Mouse (Mus musculus): ENCODE data around the gene Fndc1. TPM values are rescaled to one million over a fixed set of nuclear protein-coding genes. Genes with fewer than 3 reads are reported as not detected.

Fndc1 gene
- total RNA-seq, 2 experiments from 2014 or later, result 9.2 to 11.8 TPM

DNA sequence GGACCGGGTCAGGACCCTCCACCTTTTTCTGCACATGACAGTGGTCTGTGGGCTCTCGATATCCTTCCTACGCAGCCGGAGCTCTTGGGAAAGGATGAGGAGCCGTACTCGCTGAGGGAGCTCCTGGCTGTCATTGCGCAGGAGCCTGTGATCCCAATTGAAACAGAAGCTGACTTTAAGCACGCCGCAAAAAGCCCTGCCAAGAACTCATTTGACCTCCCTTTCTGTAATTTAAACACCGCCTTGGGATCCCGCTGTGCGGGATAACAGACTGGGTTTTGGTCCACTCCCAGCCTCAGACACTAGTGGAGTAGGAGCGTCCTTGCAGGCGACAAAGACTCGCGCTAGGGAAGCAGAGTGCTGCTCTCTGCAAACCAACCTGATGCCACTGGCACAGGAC lies 484 bp upstream of the Fndc1 start:
- intact Hi-C loops (cut with DNase I), result loop anchor here (5.0 to 10.0 kb wide), 2 partner anchors 233 to 385 kb away; no protein-coding TSS in a partner anchor
- peak in 1 of 2 experiments; percentile 40 for DNase-seq (ENCODE audit: low spot score in 2 of 2)

DNA sequence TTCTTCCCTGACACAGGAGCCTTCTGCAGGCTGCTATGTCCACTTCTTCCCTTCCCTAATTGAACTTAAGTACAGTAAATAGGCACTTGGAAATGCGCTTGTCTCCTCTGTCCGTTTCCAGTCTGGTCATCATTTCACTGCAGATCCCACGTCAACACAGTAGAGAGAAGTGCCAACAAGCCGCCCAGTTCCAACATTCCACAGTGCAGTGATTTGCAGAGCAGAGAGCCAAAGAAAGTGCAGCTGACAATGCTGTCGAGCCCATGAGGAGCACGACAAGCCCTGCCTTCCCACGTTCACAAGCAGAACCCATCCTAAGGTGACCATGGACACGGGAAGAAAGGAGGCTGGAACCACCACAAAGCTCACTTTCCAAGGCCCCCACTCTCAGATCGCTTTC lies 1.7 kb downstream of the Fndc1 start:
- DNase-seq (ENCODE audit: low spot score in 2 of 2), result no peak
- intact Hi-C loops (cut with DNase I), result loop anchor here (5.0 to 10.0 kb wide), 2 partner anchors 231 to 383 kb away; no protein-coding TSS in a partner anchor

DNA sequence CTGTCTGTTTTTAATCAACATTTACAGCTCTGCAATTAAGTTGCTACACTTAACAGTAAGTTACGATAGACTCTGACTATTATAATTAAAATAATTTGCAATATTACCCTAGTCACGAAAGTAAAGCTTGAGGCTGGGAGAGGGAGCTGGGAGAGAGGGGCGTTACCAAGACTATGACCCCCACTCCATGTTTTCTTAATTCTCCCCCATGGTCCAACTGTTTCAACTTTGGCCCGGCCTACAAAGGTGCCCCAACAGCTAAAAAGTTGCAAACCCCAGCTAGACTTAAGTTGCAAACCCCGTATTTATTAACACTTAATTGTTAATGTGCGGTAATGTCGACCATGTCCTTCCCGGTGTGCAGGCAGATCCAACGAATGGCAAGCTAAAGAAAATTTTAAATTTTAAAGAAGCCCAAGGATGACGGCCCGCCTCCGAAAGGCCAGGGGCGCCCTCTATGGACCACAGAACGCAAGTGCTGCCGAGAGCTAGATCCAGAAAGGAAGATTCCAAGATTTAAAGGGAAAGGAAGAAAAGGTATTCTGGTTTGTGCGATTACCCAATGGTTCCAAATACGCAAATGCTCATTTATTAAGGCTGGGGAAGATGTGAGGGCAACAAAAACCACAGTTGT lies 5.4 kb downstream of the Fndc1 start:
- DNase-seq (ENCODE audit: low spot score in 2 of 2), result peak; percentile 67 to 81
- intact Hi-C loops (cut with DNase I), result loop anchor here (10.0 kb wide), 1 partner anchor 227 kb away; no protein-coding TSS in a partner anchor

DNA sequence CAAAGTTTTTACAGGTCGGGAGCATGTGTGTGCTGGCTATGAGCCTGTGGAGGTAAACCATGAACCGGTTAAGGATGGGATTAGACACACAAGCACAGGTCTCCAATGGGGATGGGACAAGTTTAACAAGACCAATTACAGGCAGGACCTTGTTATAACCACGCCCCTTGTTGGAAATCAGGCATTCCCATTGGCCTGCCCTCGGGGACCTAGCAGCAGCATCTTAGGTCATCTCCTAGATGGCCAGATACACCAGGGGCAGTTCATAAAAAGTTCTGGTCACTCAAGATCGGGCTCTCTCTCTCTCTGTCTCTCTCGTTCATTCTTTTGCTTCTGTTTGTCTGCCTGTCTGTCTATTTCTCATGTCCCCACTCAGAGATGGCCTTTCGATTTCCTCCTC lies 6.9 kb downstream of the Fndc1 start:
- DNase-seq (ENCODE audit: low spot score in 2 of 2), result no peak
- intact Hi-C loops (cut with DNase I), result loop anchor here (10.0 kb wide), 1 partner anchor 225 kb away; no protein-coding TSS in a partner anchor

DNA sequence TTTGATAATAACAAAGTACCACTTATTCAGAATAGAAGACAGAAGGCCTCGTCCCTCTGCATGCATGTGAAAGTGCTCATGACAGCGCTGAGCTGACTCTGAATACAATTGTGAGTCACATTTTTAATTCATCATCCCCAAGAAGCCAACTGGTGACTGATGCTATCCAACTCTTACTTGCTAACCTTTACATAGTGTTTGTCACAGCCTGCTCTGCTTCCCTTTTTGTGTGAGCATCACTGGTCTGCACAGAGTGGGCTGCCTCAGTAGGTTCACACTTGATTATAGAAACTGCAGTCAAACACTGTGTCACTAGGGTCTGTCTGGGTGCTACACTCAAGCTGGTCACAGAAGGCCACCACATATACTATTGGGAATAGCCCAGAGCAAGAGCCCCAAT lies 10.5 kb downstream of the Fndc1 start:
- intact Hi-C loops (cut with DNase I), result no loop called here
- no peak for DNase-seq (ENCODE audit: low spot score in 2 of 2)

DNA sequence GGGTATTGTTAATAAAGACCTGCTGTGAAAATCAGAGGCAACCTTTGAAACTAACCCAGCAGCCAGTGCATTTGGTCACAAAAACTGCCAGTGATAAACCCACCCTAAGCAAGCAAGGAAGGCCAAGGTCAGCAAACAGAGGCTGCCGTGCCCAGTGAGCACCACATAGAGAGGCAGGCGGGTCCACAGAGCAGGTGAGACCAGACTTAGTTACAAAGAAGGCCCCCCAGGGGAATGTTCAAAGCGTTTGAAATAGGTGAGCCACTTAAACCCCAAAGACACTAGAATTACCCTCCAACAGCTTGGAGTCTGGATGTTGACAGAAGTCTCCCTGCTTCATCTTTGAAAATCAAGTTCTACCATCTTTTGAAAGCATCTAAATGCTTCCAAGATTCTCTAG lies 12.7 kb downstream of the Fndc1 start:
- intact Hi-C loops (cut with DNase I), result no loop called here
- no peak for DNase-seq (ENCODE audit: low spot score in 2 of 2)

DNA sequence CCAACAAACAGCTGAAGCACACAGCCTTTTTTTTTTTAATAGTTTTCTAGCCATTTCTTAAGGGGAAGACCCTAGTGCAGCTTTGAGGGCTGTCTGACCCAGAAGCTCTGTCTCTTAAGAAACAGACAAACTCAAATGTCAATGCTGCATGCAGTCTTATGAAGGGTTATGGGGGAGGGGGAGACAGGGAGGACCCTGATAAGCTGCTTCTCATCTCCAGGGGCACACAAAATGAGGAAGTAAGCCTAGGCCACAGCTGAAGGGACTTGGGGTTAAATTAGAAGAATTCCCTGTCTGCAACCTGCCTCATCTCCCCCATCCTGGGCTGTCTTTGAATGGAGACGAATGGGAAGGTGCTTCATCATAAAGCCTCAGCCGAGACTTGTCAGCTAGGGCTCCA lies 19.1 kb downstream of the Fndc1 start:
- intact Hi-C loops (cut with DNase I), result no loop called here
- DNase-seq (ENCODE audit: low spot score in 2 of 2), result no peak

DNA sequence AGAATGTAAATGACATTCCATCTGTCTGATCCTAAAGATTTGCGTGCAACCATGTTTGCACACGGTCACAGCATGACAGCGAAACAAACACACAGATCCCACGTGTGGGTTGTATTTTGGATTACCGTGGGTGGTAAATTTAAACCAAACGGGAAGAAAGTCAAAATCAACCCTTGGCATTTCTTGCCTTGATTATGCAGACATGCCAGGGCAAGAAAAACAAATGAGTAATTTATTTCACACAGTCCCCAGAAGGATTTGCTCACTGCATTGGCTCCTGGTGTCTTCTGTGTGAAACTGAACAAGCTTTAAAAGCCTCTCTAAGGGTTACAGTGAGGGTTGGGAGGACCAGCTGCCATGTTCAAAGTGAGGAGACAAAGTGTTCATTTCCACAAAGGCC lies 22.0 kb downstream of the Fndc1 start:
- intact Hi-C loops (cut with DNase I), result no loop called here
- DNase-seq (ENCODE audit: low spot score in 2 of 2), result peak in 1 of 2 experiments; percentile 76

DNA sequence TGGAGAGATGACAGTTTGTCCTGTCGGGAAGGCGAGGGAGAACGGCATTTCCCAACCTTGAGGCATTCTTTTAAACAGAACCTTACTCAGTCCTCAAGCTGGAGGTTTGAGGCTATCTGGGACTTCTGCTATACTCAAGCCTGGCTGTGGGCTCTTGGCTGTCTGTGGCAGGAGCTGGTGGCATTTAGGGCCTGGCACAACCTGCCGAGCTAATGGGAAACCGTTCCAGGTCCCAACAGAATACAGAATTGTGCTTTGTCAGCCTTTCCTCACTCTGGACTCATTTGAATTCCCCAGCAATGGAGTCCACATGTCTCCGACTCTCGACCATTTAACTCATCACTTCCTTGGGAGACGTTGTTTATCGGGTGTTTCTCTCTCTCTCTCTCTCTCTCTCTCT lies 24.6 kb downstream of the Fndc1 start:
- DNase-seq (ENCODE audit: low spot score in 2 of 2), result no peak
- intact Hi-C loops (cut with DNase I), result no loop called here

DNA sequence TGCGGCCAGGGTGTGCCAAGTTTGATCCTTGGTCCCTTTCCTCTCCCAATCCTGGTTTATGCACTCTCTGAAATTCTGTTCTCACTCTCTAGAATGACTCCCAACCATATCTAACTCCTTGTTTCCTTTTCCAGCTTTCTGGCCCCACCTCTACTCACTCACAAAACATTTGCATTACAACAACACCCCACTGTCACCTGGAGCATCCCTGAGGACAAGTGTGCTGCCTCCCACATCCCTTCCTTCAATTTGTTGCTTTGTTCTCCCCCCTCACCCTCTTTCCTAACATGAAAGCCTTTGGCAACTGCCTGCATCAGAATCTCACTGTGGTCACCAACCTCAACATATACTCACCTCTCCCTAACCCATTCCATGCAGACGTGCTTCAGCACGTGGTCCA lies 27.2 kb downstream of the Fndc1 start:
- no peak for DNase-seq (ENCODE audit: low spot score in 2 of 2)
- intact Hi-C loops (cut with DNase I), result no loop called here

DNA sequence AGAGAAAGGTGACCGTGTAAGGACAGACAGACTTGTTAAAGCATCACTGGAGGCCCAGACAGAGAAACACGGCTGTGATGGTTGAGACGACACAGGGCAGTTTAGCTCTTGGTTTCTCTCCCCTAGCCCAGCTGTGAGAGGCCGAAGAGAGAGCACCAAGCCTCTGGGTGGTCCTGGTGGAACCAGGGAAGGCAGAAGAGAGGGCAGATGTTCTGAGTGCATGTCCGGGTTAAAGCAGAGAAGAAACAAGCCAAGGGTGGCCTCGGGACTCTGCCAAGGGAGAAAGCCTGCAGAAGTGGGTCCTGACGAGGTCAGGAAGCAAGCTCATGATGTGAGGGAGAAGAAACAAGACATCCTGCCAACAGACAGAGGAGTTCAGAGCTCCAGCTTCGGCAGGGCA lies 31.5 kb downstream of the Fndc1 start:
- intact Hi-C loops (cut with DNase I), result no loop called here
- no peak for DNase-seq (ENCODE audit: low spot score in 2 of 2)

DNA sequence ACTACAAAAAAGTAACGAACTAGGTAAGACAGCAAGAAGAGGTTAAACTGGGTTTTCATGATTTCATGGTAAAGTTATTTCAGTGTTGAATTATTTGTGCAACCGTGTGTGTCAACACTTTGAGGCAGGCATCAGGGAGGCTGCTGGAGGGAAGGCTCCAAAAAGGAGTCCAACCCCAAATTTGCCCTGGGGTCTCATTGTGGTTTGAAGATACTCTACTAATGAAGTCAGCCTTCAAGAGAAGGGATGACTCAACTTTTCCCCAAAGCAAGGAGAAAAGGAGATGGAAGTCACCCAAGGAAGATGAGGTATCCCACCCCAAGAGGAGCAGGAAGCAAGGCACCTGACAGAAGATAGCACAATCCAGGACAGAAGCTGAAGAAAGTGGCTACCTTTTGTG lies 31.9 kb downstream of the Fndc1 start:
- intact Hi-C loops (cut with DNase I), result no loop called here
- no peak for DNase-seq (ENCODE audit: low spot score in 2 of 2)

DNA sequence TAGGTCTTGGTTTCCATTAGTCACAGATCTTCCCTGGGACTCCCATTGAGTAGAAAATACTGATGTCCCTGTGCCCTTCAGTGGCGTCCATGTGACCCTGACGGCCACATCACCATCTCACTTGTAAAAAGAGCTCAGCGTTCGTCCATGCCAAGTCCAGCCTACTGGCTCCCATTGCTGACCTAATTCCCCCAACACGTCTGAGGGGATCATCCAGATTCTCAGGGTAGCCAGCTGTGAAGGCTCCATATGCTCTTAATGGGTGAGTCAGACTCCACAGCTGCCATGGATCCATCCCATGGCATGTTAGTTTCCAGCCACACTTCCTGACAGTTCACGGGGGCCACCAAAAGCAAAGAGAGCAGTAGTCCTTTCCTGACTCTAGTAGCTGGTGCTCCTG lies 33.0 kb downstream of the Fndc1 start:
- no peak for DNase-seq (ENCODE audit: low spot score in 2 of 2)
- intact Hi-C loops (cut with DNase I), result no loop called here

DNA sequence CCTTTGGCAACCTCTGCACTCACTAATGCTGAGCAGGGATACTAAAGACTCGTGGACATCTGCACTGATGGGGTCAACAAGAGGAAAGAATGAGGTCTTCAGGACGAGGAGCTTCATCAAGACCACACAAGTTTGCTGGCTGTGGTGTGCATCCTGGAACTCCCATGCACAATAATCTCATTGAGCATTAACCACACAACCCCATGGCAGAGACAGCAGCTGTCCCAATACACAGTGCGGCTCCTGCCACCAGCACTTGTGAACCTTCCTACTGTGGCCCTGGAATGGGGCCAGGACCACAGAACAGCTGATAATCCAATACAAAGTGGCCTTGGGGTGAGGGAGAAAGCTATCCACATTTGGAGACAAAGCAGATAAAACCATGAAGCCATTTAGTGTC lies 36.6 kb downstream of the Fndc1 start:
- DNase-seq (ENCODE audit: low spot score in 2 of 2), result no peak
- intact Hi-C loops (cut with DNase I), result no loop called here

DNA sequence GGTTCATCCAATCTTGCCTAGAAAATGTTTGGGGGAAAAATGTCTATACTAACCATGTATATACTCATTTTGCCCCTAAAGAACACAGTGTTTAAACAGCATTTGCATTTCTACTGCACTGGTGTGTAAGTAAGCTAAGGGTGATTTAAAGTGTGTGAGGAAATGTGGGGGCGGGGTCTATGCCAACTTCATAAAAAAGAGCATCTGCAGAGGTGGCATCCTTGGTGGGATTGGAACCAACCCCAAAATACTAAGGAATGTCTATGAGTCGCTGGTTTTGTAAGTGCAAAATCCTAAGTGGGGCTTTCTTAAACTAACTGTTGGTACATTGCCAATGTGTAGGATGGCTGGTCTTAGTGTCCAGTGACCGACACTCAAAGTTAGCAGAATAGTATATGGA lies 53.0 kb downstream of the Fndc1 start:
- intact Hi-C loops (cut with DNase I), result no loop called here
- DNase-seq (ENCODE audit: low spot score in 2 of 2), result peak in 1 of 2 experiments; percentile 54

DNA sequence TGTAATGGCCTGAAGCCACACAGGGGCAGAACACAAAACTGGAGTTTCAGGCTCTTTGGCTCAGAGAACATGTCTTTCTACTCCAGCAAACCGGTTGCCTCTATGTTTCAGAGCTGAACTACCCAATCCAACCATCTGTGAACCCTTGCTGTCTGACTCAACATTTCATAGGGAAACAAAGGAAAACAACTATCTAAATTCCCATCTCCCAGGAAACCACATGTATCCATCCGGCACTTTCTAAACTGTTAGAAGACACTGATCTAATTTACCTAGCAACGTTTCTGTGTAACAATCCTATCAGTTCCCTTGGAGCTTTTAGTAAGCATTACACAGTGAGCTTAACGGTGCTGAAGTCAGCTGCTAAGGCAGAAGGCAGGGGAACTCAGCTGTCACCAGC lies 67.3 kb downstream of the Fndc1 start:
- DNase-seq (ENCODE audit: low spot score in 2 of 2), result peak in 1 of 2 experiments; percentile 30
- intact Hi-C loops (cut with DNase I), result no loop called here

DNA sequence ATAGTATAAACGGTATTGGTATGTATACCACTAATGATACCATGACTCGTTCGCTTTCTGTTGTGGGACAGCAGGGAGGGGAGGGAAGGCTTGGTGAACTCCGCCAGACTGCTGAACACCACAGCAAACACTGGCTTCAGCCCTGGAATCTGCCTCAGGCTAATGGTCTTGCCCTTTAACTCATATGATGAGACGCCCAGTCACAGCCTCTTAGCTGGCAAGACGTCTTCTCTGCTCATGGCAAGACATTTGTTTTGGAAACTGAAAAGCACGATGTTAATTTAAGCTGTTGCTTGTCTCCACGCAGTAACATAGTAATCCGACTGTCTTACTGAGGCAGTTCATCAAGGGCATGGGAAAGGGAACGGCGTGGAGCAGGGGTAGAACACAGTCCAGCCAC lies 72.1 kb downstream of the Fndc1 start:
- intact Hi-C loops (cut with DNase I), result no loop called here
- no peak for DNase-seq (ENCODE audit: low spot score in 2 of 2)

DNA sequence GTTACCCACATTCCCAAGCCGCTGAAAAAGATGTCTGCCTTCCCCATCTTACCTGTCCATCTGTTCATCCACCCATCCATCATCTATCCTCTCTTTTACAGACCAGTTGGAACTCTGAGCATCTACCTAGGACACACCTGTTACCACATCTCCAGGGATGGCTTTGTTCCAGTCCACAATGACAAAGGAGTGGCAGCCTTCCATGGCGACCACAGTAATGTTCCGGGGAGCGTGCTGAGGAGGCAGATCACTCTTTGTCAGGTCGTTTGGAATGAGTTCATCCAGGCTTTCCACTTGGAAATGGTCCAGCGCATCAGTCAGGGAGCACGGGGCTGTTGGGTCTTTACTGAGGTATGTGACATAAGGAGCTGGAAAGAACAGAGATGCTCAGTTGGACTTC lies 73.7 kb downstream of the Fndc1 start:
- intact Hi-C loops (cut with DNase I), result no loop called here
- no peak for DNase-seq (ENCODE audit: low spot score in 2 of 2)

DNA sequence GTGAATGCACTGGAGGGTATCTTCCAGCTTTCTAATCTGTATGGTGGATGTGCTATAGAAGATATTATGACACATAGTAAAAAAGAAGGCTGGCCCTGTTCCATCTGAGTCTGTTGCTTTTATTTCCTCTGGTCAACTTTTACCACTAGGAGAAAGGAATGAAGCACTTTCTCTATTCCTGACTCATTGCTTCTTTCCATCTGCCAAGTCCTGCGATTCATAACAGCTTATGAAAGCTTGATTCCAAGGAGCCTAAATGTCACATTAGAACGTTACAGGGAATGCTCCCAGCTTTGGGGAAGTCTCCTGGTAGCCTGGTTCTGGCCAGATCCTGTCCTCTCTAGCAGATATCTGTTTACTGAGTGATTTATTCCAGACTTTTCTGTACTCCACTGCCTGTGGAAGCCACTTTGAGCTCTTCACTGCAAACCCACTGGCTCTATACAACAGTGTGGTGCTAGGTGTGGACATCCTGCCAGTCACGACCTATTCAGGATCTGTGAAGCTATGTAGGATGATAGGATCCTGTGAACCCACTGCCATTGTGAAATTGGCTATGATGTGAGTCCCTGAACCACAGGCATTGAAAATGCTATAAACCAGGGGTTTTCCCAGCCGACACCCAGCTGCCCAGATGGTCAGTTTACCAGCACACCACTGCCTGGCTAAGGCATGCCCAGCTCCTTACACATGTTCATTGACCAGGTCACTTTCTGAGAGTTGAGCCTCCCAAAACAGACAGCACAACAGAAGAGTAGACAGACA lies 77.9 kb downstream of the Fndc1 start:
- intact Hi-C loops (cut with DNase I), result no loop called here
- no peak for DNase-seq (ENCODE audit: low spot score in 2 of 2)

DNA sequence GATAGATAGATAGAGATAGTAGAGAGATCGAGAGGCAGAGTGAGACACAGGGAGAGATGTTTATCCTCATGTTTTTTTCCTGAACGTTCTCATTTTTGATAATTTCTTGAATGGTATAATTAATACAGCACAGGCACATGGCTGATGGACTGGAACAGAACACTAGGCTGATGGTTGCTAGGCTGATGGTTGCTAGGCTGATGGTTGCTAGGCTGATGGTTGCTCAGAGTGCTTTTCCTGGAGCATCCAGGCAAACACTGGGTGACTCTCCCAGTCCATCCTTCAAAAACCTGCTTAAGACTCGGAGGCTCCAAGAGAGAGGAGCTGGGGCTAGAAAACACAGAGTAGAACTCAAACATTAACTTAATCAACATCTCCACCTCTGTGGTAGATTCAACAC lies 80.3 kb downstream of the Fndc1 start:
- intact Hi-C loops (cut with DNase I), result no loop called here
- DNase-seq (ENCODE audit: low spot score in 2 of 2), result peak; percentile 46 to 50

DNA sequence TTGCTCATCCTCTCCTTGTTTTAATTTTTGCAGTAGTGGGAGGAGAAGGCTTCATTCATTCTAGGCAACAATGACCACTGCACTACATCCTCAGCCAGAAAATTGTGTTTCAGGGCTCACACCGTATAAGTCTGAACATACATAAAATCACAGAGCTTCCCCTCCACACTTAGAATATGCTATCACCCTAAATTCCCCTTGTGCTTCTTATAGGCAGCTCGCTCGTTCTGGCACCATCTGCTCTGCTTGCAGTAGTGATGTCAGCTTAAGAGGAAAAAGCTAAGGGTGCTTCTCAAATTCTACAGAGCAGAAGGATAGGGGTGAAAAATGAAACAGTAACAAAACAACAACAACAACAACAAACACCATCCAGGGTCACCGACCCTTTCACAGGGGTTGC lies 82.1 kb downstream of the Fndc1 start:
- intact Hi-C loops (cut with DNase I), result no loop called here
- peak; percentile 45 to 63 for DNase-seq (ENCODE audit: low spot score in 2 of 2)
